Mouse (Mus musculus): ENCODE measurements around the gene Fam205c.

DNA sequence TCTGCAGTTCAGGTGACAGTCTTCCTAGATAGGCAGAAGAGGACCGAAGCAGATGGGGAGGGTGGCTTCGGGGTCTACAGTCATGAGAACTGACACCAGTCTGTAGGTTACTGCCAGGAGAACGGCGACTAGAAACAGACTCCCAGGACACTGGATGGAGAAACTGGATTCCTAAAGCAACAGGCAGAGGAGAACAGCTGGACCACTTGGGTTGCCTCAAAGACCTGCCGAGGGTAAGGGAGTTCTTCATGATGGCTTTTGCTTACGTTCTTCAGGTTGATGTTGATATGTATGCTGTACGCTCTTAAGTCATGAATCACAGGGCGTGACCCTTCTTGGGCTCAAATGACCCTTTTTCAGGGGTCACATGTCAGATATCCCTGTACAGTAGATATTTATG, 48.4 kb upstream of the Fam205c start:
- TF ChIP-seq POLR2A (IDR thresholded peaks at IDR 0.05; ENCODE audit: insufficient read depth, low read depth, low read length), result no peak
- TF ChIP-seq CTCF (IDR thresholded peaks at IDR 0.05; ENCODE audit: insufficient read depth, low read depth, low read length), result no peak
